Mouse (Mus musculus): ENCODE results near the gene Cbx5.
"Not testable (repeated sequence)": the region's sequence is repeated elsewhere in the genome, so short reads cannot be mapped to it uniquely, and the experiment has no call there.

GRCm38 (mm10) chr15:103249511-103249910 is 9.9 kb upstream of the Cbx5 start:
- not testable (repeated sequence) for TF ChIP-seq POLR2A (IDR thresholded peaks at IDR 0.05; ENCODE audit: control insufficient read depth, low read depth, low read length); CTCF (IDR thresholded peaks at IDR 0.05; ENCODE audit: control insufficient read depth, insufficient read depth, insufficient replicate concordance, low read depth, low read length)

All from testis, adult 2 months (tissue).